Mouse (Mus musculus): ENCODE results near the gene S100a16.

S100a16 gene

GRCm38 (mm10) chr3:90586906-90587305, 49.9 kb downstream of the S100a16 start:
- peak; percentile 57 for DNase-seq

DNA sequence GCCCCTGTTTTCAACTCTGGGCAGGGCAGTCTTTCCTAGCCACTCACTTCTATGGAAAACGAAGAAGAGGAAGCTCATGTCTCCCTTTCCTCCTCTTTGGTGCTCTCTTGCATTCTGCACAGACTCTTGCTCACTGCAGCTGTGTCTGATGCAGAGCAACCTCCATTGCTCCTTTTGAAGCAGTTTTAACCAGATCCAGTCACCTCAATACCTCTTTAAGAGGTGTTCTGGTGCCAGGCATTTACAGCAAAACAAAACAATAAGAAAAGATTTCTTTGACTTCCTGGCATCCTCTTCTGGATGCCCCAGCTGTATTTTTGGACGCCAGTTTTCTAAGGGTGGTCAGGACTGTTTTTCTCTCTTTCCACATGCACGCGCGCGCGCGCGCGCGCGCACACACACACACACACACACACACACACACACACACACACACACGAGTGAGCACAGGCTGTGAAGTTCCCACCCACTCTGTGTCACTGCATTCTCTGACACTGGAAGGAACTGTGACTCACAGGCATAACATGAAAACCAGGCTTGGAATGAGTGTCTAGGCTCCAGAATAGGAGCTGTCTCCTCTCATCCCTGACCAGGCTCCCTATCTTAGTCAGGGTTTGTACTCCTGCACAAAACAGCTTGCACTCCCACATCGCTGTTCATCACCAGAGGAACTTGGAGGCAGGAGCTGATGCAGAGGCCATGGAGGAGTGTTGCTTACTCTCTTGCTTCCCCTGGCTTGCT, 50.5 kb downstream of the S100a16 start:
- peak; percentile 81 for DNase-seq

DNA sequence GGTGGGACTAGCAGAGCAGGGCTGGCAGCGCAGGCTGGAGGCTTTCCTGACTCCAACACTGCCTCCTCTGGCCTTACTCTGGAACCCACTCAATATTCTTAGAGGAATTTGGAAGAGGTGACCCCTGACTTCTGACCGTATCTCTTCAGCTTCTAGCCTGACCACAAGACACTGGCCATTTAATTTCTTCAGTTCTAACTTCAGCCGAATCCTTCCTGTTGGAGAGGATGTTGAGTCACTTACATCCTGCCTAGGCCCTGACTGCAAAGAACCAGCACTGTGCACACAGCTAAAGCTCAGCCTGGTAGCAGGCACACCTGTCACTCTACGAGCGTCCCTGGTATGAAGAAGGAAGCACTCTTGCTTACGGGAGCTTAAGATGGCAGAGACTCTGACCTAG, 52.3 kb downstream of the S100a16 start:
- no peak for DNase-seq

GRCm38 (mm10) chr3:90589947-90590346, 52.9 kb downstream of the S100a16 start, which contains the start of gene S100a2:
Gene S100a2 (plus strand): TSS chr3:90590247.
- no peak for DNase-seq

All from right cerebral cortex, adult 18-20 months (tissue).